Mouse (Mus musculus) right cerebral cortex, postnatal 14 days (tissue): ENCODE measurements around the gene Ica1.

ENCODE experiments used
- DNase-seq: peaks from one replicate; pipeline ENCODE4 v3.0.0; 2022

Gene Ica1

DNA sequence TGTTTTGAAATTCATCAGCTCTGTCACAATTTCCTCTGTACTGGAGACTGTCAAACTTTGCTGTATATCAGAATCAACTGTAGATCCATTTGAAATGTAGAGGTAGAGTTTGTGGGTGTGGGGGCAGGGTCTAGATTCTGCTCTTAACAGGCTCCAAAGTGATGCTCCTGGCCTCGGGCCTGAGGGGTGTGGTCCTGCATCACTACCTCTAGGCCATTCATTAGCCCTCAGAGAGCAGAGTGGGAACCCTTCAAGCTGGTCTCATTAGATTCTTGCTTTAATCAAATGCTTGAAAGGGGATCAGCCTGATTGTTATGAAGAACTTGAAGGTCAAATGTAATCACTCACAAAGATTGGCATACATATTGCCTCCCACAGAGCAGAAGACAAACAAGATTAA is 36.6 kb downstream of the Ica1 start:
- no peak for DNase-seq

- no peak for DNase-seq
These were observed 38.2 kb downstream of the Ica1 start for GRCm38 (mm10) chr6:8740092-8740491.

DNA sequence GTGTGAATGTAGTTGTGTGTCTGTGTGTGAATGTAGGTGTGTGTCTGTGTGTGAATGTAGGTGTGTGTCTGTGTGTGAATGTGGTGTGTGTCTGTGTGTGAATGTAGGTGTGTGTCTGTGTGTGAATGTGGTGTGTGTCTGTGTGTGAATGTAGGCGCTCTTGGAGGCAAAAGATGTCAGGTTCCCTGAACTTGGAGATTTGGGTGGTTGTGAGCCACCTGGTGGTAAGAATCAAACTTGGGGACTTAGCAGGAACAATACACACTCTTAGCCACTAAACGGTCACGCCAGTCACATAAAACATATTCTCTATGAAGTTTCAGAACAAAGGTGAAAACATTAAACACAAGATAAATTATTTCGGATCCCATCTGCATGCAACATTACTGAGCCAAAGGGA is 39.9 kb downstream of the Ica1 start:
- no peak for DNase-seq

DNA sequence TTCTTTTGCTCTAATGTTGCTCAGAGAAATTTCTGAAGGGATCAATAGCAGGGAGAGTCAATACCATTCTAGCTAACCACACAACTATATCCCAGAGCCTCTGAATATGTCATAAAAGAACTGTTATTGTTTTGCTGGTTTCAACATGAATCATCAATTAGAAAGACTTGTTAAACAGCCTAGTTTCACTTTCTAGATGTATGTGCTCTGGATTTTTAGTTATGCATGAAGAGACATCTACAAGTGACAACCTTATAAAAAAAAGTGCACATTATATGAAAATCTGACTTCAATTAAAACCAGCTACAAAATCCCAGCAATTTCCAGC is 41.8 kb downstream of the Ica1 start:
- DNase-seq = no peak

- DNase-seq = peak; percentile 80
These were observed 42.4 kb downstream of the Ica1 start for GRCm38 (mm10) chr6:8735657-8736492.

DNA sequence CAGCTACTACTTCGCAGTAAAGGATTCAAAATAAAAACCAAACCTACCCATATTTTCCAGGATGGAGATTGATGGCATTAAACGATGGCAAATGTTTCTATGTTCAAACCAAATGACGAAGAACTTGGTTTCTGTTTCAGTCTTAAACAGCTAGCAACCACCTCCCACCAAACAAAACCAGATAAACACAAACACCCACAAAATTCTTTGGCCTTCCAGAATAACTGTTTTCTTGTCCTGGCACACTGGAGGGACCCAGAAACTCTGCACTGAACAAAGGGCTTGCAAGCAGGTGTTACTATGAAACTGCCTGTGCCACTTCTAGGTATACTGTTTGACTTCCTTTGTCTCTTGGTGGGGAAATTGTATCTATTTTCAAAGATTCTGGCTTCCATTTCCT is 43.2 kb downstream of the Ica1 start:
- DNase-seq = no peak

DNA sequence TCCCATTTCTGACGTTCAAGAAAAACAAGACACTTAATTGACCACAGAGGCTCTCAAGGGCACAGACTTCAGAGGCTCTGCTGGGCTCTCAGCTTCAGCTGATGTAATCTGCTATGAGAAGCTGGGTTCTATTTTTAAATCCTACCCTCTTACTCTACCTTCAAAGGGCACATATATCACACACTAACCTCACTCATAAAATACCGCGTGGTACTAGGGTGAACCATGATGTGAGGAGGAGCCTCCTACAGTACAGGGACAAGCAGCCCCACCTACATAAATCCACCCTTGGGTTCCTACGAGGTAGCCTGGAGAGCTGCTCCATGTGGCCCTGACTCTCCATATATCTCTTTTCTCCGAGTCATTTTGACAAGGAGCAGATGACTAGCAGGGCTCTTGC is 45.8 kb downstream of the Ica1 start:
- DNase-seq = no peak

DNA sequence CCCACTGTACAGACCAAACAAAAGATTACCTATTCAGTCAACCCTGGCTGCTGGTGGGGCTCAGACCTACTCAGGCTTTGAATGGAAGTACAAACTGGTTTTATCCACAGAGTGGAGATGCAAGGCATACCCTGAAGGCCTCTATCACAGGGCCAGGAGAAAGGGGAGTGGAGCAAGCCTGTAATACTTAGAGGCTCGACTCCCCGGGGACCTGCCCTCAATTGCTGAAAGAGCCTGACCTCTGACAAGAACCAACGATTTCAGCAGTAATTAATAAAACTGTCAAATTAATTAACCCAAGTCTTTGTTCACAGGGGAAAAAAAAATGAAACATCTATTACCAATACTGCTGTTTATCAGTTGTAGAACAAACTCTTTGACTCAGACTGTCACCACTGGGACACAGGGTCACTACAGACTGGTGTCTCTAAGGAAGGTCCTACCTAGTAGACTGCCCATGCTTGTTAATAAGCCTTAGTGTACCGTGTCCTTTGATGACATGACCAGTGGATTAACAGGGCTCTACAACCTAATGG is 46.6 kb downstream of the Ica1 start:
- no peak for DNase-seq

GRCm38 (mm10) chr6:8730433-8730832 is 47.9 kb downstream of the Ica1 start:
- no peak for DNase-seq

- DNase-seq = no peak
These were observed 50.5 kb downstream of the Ica1 start for GRCm38 (mm10) chr6:8727806-8728205.

DNA sequence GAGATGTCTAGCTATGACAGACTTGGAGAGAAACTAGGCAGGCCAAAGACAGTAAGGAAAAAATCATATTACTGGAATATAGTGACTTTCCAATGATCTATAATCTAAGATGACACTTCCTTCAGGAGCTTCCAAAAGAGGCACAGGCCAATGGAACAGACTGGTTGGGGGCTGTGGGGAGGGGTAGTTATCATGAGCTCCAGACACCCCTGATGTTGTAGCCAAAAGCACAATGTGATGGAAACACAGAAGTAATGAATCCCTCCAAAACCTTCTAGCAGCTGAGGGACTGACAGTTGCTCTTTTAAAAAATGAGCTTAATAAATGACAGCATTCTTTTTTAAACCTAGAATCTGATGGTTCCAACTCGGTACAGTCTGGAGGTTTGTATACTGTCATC is 52.7 kb downstream of the Ica1 start:
- DNase-seq = no peak

DNA sequence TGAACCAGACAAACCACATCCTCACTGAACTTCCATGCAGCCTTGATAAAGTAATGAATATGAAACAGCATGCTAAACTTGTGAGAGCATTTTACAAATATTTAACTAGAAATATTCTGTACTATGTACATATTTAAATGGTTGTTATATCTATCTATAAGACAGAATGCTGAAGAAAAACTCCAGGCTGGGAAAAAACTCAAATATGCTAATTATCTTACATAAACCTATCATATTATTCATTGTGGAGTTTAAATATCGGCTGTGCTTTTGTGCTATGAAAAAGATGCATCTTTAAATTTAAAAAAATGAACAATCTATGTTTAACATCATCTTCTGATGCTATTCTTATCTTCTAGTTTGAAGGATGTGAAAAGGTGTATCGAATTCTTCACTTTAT is 58.6 kb downstream of the Ica1 start:
- DNase-seq = no peak

- DNase-seq = no peak
These were observed 60.3 kb downstream of the Ica1 start for GRCm38 (mm10) chr6:8717967-8718366.

DNA sequence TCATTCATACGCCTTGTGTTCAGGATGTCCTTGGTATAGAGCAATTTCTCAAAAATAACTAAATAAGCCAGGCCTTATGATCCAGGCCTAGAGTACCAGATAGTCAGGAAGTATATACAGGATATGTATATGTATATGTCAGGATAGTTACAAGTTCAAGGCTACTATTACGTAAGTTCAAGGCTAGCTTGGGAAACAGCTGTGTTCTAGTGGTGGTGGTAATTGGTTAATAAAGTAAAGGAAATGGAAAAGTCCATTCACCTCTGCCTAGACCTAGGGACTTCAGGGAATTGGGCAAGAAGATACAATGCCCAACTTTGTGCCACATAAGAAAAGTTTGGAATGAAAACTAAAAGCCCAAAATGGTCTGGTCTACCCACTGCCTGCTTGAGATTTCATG is 61.7 kb downstream of the Ica1 start:
- DNase-seq = no peak

DNA sequence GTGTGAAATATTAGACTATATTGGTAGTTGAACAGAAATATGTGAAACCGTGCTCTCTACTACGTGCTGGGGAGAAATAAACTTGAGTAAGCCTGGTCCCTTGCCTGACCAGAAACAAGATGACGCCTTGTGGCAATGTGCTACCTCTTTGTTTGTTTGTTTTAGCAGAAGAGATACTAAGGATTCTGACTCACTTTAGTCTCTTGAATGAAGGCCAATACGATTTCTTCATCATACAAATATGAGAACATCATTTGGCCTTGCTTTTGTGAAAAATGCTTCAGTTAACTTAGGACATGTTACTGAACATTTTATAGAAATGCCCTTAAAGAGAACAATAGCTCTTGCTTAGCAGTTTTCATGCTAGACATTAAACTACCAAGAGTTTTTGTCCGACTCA is 67.0 kb downstream of the Ica1 start:
- no peak for DNase-seq

- DNase-seq = no peak
These were observed 83.4 kb downstream of the Ica1 start for GRCm38 (mm10) chr6:8694636-8695514.

DNA sequence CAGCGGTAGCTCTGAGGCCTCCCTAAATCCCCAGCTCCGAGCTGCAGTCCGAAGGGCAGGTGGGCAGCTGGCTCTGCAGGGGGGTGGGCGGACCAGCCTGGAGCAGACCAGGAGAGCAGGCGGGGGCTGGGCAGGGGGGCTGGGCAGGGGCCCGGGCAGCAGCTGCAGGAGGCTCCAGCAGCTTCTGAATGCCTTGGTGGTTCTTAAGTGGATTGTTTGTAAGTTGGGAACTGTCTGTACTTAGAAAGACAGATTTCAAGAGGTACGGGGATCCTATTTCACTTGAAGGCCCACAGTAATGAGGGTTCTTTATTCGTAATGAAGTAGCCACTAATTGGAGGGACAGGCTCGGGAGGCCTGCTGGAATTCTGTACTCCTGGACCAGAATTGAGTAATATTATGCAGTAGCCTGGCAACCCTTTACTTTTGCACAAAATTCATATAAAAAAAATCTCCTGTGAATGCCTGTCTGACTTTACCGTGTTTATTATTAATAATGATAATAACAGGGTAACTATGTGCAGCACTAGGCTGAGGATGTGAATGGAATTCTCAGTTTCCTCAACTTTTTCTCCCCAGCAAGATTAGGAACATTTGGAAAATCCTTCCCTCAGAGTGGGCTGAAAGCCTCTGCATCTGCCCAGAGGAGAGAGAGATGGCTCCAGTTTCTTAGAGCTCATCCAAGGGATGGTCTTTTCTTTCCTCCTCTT is 84.2 kb downstream of the Ica1 start:
- DNase-seq = no peak

DNA sequence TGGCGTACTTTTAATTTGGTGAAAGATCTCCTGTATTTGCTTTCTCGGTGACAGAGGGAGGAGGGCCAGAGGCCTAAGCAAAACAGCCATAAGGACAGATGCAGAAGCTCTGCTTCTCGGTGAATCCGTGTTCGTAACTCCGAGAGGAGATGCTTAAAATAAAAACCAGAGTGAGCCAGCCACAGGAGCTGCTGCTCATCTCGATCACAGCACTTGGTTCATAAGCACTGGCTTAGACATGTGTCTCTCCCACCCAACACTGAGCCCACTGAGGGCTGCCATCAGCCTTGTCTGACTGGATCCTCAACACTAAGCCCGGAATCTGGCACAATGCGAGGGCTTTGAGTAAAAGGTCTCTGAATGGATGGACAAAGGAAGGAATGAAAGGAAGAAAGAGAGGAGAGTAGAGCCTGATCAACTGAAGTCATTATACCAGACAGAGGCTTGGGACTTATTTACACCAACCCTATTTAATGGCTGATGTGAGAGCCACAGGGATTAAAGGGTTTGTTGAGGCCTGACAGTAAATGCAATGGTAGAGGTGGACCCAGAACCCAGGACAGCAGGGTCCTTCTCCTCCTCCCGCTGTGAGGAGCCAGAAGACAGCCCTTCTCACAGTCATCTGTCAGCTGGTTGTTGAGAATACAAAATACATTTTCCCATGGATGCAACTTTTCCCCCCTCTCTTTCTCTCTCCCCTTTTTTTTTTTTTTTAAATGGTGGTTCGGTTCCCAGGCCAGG is 85.0 kb downstream of the Ica1 start:
- no peak for DNase-seq

- DNase-seq = no peak
These were observed 86.9 kb downstream of the Ica1 start for GRCm38 (mm10) chr6:8691199-8691975.

- DNase-seq = no peak
These were observed 87.8 kb downstream of the Ica1 start for GRCm38 (mm10) chr6:8690441-8690840.

DNA sequence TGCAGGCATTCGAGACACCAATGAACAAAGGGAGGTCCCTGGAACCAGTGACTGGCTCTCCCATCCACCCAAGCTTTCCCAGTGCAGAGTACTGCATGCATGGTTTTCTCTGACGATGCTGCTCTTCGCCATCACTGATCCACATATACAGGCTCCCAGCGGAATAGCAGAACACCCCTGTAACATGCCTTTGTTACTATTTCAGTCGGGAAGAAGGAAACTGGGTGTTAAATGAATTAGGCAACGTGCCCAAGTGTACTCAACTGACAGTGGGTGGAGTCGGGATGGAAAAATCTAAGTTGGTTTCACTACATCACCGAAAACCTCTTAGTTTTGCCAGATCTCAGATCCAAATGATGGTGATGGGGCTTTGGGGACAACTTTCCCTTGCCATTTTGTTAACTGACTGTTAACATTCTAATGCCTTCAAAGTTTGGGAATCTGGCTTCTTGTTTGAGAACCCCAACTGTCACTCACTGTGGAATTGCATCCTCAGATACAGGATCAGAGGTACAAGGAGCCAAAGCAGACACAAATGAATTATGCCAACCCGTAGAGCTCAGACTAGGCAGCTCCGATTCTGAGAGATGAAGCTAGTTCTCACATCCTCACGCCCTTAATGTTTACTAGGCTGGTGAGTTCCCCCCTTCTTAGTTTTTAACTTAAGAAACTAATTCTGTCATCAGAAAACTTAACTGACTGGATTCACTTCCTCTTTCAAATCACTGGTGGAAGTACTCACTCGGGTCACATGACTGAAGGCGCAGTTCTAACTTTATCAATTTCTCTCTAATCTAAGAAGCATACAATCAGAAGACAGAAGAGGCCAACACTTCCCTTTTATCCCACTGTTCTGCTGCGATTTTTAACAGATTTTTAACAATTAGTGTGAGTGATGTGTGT is 91.4 kb downstream of the Ica1 start:
- no peak for DNase-seq
